Mouse (Mus musculus): ENCODE measurements around the gene Grb7.

The Grb7 gene

DNA sequence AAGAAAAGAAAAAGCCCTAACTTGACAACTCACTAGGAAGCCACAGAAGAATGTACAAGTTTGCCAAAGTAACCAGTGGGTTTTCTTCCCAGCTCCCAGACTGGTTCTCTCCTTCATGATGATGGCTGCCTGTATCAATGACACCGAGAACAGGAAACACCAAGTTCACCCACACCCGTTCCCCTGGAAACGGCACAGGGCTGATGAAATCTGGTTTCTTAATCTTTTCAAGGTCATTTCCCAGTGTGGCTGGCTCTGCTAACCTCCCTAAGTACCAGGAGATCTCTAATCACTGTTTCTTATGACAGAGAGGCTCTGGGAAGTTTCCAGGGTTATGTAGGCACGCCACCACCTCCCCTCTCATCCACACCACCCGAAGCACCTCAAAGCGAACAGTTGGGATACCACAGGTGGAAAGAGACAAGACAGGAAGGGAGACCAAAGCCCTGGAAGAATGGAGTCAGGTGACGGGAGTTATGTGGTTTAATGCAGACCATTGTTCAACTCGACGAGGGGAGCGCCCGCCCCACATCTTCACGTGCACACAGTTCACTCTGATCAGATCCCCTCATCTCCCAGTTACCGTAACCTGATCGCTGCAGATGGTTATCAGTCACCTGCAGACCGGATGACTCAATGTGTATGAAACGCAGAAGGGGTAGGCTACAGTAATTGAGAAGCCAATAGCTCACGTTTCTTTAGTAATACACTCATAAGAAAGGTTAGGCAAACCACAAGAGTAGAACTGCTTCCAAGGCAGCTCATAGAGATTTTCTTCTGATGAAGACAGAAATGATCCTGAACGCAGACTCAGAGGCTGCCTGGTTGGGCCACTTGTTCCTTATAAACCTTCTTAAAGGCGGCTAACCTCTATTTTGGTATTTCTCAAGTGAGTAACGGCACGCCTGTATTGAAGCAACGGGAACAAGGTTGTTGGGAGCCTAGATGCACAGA, 23.8 kb downstream of the Grb7 start:
- no peak for DNase-seq (ENCODE audit: low read depth, low spot score)

DNA sequence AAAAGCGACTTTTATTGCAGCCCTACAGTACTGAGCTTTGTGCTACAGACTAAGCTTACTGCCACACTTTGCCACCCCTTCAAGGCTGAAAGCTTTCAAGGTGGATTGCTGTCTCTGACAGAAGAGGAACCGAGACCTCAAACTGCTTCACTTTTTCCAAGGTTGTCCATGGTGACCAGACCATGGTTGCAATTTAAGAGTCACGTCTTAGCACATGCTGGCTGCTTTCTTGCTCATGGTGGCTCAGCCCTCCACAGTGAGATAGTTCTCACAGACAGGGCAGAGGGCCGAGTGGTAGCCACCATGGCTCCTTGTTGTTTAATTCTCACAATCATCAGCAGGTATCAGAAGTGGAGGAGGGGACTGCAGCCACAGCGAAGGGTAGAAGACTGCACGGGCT, 24.6 kb downstream of the Grb7 start:
- DNase-seq (ENCODE audit: low read depth, low spot score), result no peak

DNA sequence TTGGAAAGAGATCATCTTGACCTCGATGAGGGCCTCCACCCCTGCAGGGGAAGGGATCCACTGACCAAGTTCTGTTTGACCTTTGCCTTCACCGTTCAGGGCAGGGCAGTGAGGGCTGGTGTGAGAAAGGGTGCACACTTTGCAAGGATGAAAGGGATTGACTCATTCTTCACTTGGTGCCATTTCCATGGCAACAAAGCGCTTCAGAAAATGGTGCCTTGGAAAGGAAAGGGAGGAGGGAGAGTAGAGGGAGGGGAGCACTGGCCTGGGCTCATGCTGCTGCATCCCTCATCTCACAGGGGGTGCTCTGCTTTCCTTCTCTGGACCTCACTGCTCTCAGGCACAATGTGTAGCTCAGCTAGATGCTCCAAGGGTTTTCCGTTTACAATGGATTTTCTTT, 26.5 kb downstream of the Grb7 start:
- no peak for DNase-seq (ENCODE audit: low read depth, low spot score)

DNA sequence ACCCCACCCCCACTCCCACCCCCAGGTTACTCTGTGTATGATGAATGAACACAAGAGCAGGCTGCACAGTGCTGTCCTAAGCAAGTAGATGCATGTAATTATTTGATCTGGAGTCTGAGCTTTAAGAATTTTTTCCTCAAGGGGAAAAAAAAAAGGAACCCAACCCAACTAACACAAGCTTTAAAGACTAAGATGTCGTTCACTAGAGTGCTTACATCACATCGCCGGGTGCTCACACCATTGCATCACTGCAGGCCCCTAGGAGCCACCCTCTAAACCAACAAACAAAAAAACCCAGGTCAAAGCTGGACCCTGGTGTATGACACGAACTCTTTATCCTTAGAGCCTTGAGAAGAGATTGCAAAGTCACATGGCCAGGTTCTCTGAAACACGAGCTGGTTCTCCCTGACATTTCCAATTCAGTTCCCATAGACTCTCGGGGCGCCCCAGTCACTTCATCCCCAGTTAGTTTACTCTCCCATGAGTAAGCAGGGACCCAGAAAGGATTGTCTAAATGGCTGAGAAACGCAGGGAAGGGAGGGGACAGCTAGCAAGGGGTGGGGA, 27.8 kb downstream of the Grb7 start:
- DNase-seq (ENCODE audit: low read depth, low spot score), result no peak

DNA sequence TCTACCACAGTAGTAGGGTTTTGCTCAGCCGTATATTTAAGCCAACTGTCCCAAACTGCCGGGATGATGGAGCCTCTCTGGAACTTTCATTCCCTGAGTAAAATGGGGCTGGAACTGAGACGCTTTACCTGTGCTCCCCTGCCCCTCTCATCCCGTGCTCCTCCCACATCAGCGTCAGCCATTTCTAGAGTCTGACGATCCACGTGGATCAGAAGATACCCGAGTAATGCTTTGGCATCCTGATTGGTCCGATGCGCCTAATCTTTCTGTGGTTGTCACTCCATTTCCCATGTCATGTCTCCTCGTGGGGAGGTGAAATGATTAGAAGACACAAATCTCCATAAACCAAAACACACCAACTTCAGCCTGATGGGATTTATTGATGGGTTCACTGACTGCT, 28.8 kb downstream of the Grb7 start:
- DNase-seq (ENCODE audit: low read depth, low spot score), result no peak

DNA sequence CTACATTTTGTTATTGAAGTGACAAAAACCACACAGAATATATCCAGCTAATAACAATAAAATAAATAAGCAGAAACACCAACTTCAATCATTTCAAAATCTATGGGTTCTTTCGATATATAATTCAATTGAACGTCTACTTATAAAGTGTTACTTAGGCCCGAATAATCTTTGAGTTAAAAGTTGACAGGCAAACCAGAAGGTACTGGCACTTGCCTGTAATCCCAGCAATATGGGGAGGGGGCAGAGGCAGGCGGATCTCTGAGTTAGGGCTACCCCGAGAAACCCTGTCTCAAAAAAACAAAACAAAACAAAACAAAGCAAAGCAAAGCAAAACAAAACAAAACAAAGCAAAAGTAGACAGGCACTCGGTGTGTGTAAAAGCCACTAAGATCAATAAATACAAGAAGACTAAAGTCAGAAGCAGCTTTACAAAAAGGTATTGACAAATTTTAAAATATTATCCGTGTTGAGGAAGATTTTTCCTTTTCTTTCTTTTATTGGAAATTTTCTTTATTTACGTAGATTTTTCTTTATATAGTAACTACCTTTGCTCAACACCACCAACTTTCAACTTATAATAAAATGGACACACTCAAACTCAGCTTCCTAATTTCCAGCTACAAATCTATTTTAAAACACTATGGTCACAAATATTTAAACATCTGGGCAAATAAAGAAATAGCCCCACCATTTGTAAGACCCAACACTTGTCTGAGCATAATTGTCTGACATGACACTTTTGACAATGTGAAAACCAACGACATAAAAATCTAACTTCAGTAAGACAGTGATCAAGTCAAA, 29.6 kb downstream of the Grb7 start:
- DNase-seq (ENCODE audit: low read depth, low spot score), result no peak

DNA sequence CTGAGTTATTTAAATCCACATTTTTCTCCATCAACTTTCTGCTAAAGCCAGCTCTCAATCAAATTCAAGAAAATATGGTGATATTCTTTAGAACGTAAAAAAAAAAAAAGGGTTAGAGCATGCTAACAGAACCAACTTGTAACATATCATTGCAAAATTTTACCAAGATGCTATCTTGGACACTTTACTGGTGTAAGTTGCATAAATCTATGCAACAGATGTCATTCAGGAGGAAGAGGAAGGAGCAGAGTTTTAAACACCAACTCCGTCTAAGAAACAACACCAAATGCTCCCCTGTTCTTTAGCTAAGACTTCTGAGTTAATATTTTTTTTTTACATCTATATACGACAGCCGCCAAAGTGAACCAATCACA, 30.2 kb downstream of the Grb7 start:
- DNase-seq (ENCODE audit: low read depth, low spot score), result no peak

DNA sequence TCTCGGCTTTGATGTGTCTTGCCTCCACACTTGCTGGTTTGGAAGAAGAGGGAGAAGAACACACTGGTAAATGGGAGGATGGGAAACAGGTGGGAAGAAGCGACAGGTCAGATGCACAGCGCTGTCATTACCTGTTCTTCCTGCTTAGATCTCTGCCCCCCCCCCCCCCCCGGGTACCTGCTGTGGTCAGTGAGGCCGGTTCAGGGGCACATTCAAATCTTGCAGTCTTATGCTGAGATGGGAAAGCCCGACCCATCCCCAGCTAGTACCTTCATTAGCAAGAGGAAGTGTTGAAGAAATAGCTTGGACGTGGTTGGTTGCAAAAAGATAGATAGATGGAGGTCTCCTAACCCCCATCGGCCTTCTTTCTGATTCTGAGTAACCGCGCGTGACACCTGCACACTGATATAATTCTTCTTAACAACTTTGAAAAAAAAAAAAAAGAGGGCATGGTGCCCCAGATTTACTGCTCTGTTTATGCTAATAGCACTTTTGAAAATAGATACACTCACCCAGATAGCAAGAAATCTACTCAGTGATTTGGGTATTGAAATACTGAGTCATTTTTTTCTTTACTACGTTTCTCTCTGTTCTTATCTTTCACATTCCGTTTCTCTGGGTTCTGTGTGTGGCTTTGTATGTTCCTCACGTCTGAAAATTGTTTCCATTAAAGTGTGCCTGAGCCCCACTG, 31.0 kb downstream of the Grb7 start:
- no peak for DNase-seq (ENCODE audit: low read depth, low spot score)

DNA sequence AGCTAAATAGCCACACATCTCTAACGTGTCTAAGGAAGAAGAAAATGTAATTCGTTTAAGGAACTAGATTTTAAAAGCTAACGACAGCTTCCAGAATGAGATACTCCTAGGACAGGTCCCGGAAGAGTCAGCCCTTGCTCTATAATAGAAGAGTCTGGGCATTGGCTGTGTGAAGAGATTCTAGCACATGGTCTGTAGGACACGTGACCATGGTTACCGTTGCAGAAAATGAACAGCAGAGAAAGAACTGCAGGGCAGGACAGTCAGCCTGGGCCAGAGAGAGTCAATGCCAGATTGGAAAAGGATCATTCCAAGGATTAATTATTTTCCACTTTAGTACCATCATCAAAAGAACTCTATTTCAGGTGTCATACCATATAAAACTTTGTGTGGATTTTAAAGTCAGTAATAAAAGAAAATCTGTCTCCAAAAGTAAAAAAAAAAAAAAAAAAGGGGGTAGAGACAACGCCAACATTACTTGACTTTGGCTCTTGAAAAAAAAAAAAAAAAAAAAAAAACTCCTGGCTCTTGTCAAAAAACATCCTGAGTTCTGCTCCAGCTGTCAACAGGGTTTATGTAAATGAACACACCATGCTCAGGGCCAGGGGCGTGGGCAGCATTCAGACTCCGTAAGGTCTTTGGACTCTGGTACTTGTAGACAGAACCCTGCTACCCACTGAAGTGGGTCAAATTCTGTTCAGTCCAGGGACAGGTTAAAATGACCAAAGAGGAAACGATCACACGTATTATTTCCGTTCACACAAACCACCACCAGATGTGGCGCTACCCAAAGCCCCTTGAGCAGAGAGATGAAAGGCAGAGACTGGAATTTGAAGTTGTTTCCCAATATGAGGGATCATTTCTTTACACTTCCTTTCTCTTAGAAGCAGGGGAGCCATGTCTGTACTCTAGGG, 33.1 kb downstream of the Grb7 start:
- no peak for DNase-seq (ENCODE audit: low read depth, low spot score)

DNA sequence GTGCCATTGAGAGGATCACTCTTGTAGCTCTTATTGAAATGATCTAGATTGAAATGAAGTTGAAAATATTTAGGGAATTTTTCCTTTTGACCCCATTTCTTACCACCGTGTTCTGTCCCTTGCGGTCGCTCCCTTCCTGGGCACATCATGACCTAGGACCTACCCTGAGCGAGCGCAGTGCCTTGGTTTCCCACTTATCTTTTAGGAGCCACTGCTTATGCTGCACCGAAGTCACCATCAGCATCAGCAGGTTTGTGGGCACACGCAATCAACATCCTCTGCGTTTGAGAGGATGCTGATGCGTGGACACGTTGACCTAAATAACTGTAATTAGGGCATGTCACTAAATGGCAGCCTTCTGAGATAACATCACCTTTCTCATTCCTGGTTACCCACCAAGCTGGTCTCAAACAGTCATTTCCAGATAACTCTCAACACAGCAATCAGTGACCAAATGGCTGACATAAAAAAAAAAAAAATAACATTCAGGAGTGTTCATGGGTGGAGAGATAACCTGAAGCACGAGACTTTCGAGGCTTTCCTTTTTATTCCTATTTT, 33.8 kb downstream of the Grb7 start:
- no peak for DNase-seq (ENCODE audit: low read depth, low spot score)

DNA sequence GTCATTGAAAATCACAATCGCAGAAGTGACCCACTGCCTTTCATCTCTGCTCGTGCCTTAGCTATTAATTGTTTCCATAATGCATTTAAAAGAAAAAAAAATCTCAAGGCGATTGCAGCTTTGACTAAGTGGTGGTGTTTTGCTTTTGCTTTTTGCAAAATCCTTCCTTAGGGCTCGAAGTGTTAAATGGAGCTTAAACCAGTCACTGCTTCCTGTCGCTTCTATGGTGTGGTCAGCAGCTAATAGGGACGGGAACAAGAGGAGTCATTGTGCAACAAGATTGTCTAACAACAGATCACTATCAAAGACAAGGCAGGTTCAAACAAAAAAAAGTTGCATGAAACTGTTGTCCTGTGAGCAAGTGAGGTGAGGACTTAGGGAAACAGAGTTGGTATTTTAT, 35.0 kb downstream of the Grb7 start:
- DNase-seq (ENCODE audit: low read depth, low spot score), result no peak

DNA sequence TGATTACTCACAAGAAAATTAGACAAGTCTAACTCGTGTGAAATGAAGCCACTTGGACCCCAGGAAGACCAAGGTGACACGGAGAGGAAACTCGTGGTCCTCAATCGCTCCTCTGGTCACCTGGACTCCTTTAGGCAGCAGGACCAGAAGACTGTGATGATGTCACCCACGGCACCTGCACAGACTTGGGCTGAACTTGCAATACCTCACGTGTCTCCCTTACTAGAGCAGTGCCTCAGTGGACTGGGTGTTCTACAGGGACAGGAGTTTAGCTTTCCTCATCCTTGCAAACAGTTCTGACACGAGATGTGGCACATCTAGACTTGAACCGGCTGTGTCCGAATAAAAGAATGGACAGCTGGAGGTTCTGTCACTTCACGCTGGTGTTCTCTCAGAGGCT, 35.9 kb downstream of the Grb7 start:
- DNase-seq (ENCODE audit: low read depth, low spot score), result no peak

DNA sequence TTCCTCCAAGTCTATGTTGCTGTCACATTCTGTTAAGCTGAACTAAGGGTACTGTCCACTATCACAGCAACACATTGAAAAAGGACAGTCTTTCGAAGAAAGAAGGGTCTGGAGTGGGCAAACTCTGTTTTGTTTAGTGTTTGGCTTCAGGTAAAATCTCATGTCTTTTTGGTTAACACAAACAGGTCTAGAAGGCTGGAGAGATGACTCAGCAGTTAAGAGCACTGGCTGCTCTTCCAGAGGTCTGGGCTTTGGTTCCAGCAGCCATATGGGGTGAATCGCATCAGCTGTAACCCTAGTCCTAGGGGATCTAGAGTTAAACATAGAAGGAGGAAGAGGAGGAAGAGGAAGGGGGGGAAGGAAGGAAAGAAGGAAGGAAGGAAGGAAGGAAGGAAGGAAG, 39.6 kb downstream of the Grb7 start:
- DNase-seq (ENCODE audit: low read depth, low spot score), result no peak

DNA sequence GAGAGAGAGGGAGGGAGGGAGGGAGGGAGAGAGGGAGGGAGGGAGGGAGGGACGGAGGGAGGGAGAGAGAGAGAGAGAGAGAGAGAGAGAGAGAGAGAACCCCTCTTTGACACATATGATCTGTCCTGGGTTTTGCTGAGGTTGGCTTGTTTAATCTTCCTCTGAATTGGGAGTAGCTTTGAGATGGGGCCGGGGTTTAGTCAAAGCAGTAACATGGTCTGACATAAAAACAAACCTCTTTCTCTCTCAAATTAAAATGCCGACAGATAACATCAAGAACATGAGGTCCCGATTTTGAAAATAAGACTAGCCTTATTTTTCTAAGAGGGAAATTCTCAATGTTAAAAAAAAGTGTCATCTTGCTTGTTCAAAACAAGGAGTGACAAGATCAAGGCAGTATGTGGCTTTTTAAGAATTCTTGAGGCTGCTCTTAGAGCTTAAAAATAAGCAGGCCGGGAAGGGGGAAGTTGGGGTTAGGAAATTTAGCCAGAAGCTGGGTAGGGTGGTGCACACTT, 41.4 kb downstream of the Grb7 start:
- DNase-seq (ENCODE audit: low read depth, low spot score), result no peak

DNA sequence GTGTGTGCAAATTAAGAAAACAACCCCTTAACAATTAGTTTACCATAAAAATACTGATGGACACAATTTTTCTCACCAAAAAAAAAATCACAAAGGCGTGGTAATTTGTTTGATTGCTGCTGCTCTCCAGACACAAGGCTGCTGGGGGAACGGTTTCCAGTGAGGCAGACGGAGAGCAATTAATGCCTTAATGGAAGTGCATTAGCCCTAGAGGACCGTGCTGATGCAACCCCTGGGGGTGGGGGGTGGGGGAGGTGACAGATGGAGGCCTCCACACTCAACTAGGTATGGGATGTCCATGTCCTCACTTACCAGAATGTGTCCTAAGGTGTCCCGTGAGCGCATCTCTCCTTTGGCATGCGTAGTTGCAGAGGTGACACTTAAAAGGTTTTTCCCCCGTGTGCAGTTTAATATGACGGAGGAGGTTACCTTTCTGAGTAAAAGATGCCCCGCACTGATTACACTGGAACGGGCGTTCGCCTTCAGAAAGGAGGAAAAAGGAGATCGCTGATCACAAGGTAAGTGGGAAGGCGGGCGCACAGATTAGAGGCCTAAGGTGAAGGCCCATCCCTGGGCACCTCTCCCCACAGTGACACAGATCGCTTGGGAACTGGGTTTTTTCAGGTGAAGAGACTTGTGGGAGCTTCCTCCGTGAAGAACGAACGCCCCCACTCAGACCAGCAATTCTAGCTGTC, 42.5 kb downstream of the Grb7 start:
- DNase-seq (ENCODE audit: low read depth, low spot score), result no peak

DNA sequence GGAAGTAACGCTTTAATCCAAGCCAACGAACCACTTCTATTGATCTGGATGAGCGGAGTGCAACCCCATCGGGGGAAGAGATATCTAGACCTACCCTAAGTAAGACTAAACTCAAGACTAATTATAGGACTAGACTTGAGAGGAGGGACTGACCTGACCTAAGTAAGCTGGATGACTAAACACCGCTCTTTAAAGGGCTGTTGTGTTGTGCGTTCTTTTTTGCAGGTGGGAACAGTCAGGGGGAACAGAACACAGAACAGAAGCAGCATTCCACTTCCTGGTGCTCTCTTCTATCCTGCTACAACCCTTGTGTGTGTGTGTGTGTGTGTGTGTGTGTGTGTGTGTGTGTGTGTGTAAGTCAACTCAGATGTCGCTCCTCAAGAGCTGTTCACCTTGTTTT, 45.4 kb downstream of the Grb7 start:
- DNase-seq (ENCODE audit: low read depth, low spot score), result no peak

DNA sequence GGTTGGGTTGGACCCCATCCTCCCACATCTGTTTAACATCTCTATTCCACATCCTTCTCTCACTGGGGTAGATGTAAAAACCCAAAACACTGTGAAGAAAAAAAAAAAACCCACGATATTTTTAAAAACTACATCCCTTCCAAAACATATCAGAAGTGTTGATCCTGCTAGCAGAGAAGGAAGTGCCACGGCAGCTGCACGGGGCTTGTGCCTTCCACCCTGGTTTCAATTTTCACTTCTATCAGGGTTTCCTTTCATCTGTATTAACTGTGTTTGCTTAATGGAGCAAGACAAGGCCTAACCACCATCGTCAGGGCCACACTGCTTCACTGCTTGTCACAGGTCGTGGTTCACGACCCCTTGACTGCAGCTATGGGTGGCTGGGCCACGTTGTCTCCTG, 46.8 kb downstream of the Grb7 start:
- no peak for DNase-seq (ENCODE audit: low read depth, low spot score)

DNA sequence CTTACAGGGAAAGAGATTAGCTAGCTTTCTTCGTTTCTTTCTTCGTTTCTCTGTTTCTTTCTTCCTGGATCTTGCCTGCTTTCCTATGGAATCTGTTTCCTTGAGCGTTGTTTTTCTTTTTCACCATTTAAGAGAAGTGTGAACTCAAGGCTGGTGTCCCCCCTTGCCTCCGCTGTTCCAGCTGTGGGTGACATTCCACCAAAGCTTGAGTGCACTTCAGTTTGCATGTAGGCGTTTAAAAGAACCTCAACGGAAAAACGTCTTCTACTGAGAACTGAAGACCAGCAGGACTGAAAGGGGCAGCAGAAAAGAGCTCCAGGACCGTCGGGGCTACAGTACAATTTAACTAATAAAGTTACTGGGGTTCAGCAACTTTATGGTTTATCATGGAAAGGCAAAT, 47.2 kb downstream of the Grb7 start:
- DNase-seq (ENCODE audit: low read depth, low spot score), result no peak

DNA sequence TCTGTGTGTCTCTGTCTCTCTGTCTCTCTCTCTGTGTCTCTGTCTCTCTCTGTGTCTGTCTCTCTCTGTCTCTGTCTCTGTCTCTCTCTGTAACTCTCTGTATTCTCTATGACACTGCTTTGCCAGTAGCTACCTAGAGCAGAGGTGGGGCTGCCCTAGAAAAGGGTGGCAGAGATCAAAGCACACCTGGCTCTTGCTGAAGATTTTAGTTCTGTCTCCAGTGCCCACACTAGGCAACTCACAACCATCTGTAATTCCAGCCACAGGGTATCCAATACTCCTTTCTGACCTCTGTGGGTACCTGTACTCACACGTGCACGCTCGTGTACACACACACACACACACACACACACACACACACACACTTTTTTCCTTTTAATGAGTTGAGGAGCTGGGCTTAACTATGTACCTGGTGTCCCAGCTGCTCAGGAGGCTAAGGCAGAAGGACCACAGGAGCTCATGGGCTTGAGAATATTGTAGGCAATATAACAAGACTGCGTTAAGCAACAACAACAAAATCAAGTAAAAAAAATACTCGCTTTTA, 49.1 kb downstream of the Grb7 start:
- DNase-seq (ENCODE audit: low read depth, low spot score), result no peak
